Mouse (Mus musculus): Measurements from ENCODE around the gene Traf1.

Gene Traf1

DNA sequence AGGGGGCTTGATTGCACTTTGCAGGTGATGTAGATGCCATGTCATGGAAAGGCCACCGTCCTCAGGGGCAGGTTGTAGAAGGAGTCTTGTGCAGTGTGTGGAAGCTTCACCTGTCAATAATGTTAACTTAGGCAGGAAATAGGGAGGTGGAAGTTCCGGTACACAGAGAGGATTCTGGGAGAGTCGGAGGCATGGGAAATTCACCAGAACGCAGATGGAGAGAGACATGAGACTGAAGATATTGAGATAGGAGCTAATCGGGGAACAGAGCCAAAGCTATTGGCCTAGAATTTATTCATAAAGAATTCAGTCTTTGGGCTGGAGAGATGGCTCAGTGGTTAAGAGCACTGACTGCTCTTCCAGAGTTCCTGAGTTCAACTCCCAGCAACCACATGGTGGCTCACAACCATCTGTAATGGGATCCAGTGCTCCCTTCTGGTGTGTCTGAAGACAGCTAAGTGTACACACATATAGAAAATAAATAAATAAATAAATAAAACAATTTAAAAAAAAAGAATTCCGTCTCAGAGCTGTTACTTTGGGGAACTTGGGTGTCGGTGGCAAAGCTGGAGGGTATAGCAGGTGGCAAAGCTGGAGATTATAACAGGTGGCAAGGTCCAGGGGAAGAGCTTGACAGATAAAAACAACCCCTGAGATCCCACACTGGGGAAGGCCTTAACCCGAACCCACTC, 4.8 kb upstream of the Traf1 start:
- DNase-seq = no peak

- no peak for DNase-seq
Measured at GRCm38 (mm10) chr2:34965806-34966205, 4.2 kb upstream of the Traf1 start.

- DNase-seq = peak; percentile 30 to 73
Measured at GRCm38 (mm10) chr2:34965293-34965692, 3.7 kb upstream of the Traf1 start.

DNA sequence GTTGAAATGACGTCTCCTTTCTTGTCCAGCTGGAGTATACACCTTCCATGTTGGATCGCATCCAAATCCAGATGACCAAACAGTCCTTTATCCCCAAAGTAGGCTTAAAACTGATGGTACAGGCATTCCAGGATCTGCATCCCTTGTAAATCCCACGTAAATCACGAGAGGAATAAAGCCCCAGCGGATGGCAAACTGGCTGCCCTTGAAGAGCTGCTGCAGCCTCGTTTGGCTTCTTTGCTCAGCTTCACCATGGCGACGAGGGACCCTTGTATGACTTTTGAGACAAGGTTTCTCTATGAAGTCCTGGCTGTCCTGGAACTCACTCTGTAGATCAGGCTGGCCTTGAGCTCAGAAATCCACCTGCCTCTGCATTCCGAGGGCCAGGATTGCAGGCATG, 3.1 kb upstream of the Traf1 start:
- DNase-seq = no peak

DNA sequence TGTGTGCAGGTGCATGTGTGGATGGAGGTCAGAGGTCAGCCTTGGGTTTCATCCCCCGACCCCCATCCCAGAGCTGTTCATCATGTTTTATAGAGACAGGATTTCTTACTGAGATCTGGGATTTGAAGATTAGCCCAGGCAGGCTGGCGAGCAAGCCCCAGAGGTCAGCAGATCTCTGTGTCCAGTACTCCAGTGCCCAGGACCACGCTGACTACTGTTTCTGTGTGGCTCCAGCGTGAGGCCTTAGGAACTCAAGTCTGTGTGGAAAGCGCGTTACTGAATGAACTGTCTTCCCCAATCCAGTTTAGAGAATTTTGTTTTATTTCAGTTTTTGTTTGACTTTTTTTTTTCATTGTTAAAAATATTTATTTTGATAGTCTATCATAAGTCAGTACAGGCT, 2.7 kb upstream of the Traf1 start:
- no peak for DNase-seq

GRCm38 (mm10) chr2:34963371-34963956, 1.9 kb upstream of the Traf1 start:
- DNase-seq = peak; percentile 43 to 64

- DNase-seq = peak; percentile 30 to 32
Measured at GRCm38 (mm10) chr2:34962893-34963292, 1.3 kb upstream of the Traf1 start.

- DNase-seq = no peak
Measured at GRCm38 (mm10) chr2:34962211-34962610, 639 bp upstream of the Traf1 start.

- no peak for DNase-seq
Measured at GRCm38 (mm10) chr2:34960966-34961365, 606 bp downstream of the Traf1 start.

GRCm38 (mm10) chr2:34960466-34960865, 1.1 kb downstream of the Traf1 start:
- no peak for DNase-seq

DNA sequence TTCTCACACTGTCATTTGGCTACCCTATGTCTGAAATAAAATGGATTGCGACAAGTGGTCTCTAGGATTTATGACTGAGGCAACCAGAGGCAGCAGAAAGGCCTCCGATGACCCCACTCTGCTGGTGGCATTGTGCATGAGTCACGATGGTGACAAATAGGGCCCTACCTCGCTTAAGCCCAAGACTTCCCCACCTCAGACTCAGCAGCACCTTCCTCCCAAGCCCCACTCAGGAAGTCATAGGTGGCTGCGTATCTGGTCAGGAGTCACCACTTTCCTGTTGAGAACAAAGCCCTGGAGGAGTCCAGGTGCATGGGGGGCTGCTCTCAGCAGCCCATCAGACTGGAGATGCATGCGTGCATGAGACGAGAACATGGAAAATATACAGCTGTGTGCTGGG, 3.0 kb downstream of the Traf1 start:
- no peak for DNase-seq

DNA sequence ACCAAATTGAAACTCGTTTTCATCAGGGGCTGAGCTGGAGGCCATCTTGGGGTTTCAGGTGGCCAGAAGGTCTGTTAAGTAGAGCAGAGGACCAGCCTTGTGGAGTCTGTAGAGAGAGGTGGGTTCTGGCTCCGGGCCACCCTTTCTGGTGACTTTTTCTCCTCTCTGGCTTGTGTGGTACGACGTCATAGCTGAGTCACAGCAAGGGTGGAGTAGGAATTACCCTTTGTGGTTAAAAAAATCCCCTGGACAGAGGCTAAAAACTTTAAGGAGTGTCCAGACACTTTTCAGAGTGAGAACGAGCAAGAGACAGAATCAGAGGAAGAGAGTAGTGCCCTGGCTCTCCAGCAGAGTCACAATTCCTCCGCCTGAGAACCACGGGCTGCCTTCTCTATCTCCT, 3.5 kb downstream of the Traf1 start:
- no peak for DNase-seq

DNA sequence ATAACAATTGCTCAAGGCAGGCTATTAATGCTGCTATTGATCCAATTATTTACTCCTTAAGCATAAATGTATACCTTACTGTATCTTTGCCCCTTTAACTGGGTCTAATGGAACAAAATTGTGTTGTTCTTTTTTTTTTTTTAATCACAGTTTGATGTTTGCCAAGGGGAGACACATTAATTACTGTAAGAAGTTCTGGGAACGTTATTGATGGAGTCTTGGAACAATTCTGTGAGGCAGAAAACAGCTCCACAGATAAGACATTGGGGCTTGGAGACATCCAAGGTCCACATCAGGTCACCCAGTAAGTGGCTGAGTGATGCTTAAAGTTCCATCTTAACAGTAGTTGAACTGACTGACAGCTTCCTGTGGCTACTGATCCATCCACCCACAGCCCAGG, 4.2 kb downstream of the Traf1 start:
- DNase-seq = no peak

- DNase-seq = no peak
Measured at GRCm38 (mm10) chr2:34956941-34957340, 4.6 kb downstream of the Traf1 start.

DNA sequence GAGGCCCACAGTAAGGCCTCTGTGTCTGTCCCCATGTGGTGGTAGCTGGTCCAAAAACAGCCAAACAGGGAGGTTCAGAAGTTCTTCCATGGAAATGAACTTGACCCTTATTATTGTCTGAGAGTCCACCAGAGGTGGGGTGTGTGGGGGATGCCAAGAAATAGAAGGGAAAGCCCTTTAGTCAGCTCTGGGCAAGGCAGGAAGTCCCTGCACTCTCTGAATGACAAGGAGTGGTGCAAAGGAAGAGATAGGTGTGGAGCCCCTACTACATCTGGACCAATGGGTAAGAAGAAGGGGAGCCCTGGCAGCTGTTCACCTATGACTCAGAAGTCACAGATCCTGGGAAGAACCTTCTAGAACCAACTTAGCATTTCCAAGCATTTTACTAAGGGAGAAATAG, 7.2 kb downstream of the Traf1 start:
- DNase-seq = peak in 1 of 2 experiments; percentile 30

- DNase-seq = no peak
Measured at GRCm38 (mm10) chr2:34953547-34954116, 7.9 kb downstream of the Traf1 start.

DNA sequence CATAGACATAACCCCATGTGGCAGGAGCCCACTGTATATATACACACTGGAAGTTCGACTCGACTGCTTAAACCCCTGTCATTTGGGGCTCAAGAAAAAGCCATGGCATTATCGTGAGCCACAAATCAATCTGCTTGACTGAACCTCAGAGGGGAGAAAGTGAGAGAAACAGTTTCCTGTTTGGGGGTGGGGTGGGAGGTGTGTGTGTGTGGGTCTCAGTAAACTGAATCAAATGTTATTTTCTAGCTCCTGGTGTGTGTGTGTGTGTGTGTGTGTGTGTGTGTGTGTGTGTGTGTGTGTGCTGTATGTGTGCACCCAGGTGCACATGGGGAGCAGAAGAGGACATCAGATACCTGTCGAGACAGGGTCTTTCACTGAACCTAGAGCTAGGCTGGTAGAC, 8.6 kb downstream of the Traf1 start:
- no peak for DNase-seq

GRCm38 (mm10) chr2:34951469-34951868, 10.1 kb downstream of the Traf1 start:
- DNase-seq = no peak

GRCm38 (mm10) chr2:34948622-34949021, 12.9 kb downstream of the Traf1 start:
- no peak for DNase-seq

DNA sequence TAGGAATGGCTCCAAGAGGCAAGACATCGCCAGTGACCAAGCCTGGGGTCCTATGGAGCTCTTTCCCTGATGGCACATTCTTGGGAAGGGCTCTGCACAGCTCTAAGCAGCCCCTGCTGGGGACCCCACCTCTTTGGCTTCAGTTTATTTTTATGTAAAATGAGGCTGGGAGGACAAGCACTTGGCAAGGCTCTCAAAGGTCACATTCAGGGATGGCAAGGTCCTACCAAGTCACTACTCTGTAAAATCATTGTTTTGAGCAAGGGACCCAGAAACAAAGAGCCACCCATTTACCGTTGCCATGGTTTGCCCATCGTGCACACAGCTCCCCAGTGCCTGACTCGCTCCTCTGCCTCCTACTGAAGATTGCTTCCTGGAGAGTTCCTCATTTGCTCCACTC, 15.5 kb downstream of the Traf1 start:
- no peak for DNase-seq

- DNase-seq = no peak
Measured at GRCm38 (mm10) chr2:34945580-34945979, 16.0 kb downstream of the Traf1 start.

DNA sequence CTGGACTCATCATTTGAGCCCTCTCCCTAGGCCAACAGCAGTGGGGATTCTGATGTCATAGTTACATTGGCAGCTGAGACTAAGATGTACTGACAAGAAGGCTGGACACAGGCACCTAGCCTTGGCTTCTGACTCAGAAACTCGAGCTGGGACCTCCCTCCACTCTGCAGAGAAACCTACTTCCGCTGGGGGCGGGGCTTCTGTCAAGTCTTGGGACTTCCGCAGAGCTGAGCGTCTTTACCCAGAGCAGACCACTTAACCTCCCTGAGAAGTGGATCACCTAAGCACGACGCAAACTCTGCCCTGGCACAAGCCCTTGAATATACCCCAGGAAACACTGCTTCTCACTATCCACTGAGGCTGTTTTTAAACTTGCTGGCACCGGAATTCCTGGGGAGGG, 16.8 kb downstream of the Traf1 start:
- peak; percentile 44 to 78 for DNase-seq

DNA sequence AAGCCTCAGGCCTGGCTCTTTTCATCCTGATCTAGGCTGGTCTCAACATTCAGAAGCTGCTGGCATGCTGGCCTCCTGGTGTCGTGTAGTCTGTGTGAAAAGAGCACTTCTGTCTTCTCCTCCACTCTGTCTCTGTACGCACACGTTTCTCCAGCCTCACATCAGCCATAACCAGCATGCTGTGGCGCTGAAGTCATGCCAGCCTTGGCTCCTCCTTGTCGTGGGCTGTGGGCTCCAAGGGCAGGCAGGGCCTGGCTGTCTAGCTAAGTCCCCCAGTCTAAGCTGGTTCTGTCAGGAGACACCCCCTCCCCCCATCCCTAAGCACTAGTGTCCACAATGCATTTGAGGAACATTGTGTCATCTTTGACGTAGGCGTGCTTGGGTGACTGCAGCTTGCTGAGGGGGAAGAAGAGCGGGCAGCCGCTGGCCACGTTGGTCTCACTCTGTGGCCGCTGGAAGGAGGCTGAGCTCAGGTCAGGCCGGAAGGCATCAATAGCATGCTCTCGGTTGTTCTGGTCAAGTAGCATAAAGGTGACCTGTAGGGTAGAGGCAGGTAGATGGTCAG, 17.9 kb downstream of the Traf1 start:
- DNase-seq = no peak

DNA sequence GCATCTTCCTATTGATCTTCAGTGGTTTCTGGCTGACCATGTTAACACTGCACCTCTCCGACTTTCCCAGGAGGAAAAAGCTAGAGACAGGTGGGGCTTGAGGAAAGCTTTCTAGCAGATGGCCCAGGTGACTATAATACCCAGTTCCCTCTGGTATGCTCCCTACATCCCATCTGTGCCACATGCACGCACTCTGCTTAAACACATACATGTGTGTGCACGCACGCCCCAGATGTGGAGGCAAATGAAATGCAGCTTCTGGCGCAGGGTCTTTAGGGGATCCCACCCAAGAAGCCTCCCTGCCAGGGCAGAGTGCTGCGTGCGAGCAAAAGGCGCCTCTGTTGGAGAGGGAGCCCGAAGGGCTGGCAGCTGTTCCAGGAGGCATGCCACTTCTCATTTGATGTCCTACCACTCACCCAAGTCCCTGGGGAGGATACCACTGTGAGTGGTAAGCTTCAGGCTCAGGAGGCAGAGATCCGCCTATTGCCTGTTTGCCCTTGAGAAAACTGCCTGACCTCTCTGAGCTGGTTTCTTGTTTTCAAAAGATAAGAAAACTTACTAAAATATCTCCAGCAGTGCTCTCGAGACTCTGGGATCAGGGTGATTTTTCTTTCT, 20.4 kb downstream of the Traf1 start:
- no peak for DNase-seq
